Mouse (Mus musculus) C2C12 (cell line): ENCODE results near the gene Syce3. TPM values are rescaled to one million over a fixed set of nuclear protein-coding genes. Genes with fewer than 3 reads are reported as not detected.
A peak's percentile ranks its signal among the peaks of the same experiment; 100 is the strongest.

Experiments used
- H3K27me3 ChIP-seq: one replicate; pipeline ENCODE4 v1.6.1; 2011; ENCODE audit not compliant: control insufficient read depth, insufficient read depth, insufficient read length
- H3K36me3 ChIP-seq: one replicate; pipeline ENCODE4 v1.6.1; 2011; ENCODE audit not compliant: control insufficient read depth, insufficient read depth
- H3K4me3 ChIP-seq: one replicate; pipeline ENCODE4 v1.5.1; 2011; ENCODE audit warnings: mild to moderate bottlenecking, control low read depth; ENCODE audit not compliant: poor library complexity, insufficient read depth, severe bottlenecking
- H3K79me2 ChIP-seq: one replicate; pipeline ENCODE4 v1.6.1; 2011; ENCODE audit not compliant: control insufficient read depth, insufficient read depth
- H3K79me3 ChIP-seq: one replicate; pipeline ENCODE4 v1.6.1; 2011; ENCODE audit warnings: low read depth, control low read depth
- H3ac ChIP-seq: one replicate; pipeline ENCODE3; 2011; ENCODE audit warnings: low read depth; ENCODE audit not compliant: control insufficient read depth, insufficient read length
- CEBPB ChIP-seq: IDR thresholded peaks from one replicate; pipeline ENCODE4 v1.6.1; 2011; ENCODE audit warnings: low read depth, mild to moderate bottlenecking, control low read depth, moderate library complexity
- CTCF ChIP-seq: IDR thresholded peaks from one replicate; pipeline ENCODE4 v1.5.1; 2011; ENCODE audit not compliant: control insufficient read depth, insufficient read depth, insufficient read length
- FOSL1 ChIP-seq: IDR thresholded peaks from one replicate; pipeline ENCODE4 v1.8.0; 2011; ENCODE audit warnings: mild to moderate bottlenecking, low read length; ENCODE audit not compliant: poor library complexity, insufficient read depth, severe bottlenecking
- MAX ChIP-seq: IDR thresholded peaks from one replicate; pipeline ENCODE4 v1.6.1; 2011; ENCODE audit warnings: mild to moderate bottlenecking, control low read depth
- MYOD1 ChIP-seq: IDR thresholded peaks from one replicate; pipeline ENCODE4 v1.6.1; 2011; ENCODE audit warnings: low read depth; ENCODE audit not compliant: control insufficient read depth, insufficient read length
- MYOG ChIP-seq: IDR thresholded peaks from one replicate; pipeline ENCODE4 v1.6.1; 2011; ENCODE audit not compliant: control insufficient read depth, insufficient read length; ENCODE audit errors: extremely low read depth
- USF1 ChIP-seq: IDR thresholded peaks from one replicate; pipeline ENCODE4 v1.6.1; 2011; ENCODE audit warnings: low read depth, mild to moderate bottlenecking, control low read depth, moderate library complexity
- polyA plus RNA-seq: library from polyadenylated mRNA; unstranded; fragments of >200 nt; fragmentation: generic; extraction: Trizol; gene quantifications from one replicate; pipeline ENCODE4 v1.2.1, GENCODE M21; 2012; ENCODE audit warnings: missing spikeins

The Syce3 gene
- polyA plus RNA-seq, 1 experiment: not detected

- Histone ChIP-seq H3K4me3 (no peak overlapping the region), H3K79me3 (no peaks in the 10 kb centered on the region)
These were observed 42.9 kb upstream of the Syce3 start for GRCm38 (mm10) chr15:89452906-89453864.

GRCm38 (mm10) chr15:89442486-89443070, 32.3 kb upstream of the Syce3 start:
- Histone ChIP-seq H3K79me3 (no peaks in the 10 kb centered on the region), H3K4me3 (no peak overlapping the region), H3ac (no peak overlapping the region), H3K79me2 (no peaks in the 10 kb centered on the region), H3K36me3 (no peaks in the 10 kb centered on the region), H3K27me3 (peaks cover 4% of the 10 kb centered on the region)
- TF ChIP-seq FOSL1 (no peak), CTCF (no peak), MYOD1 (no peak), MYOG (no peak), USF1 (no peak), MAX (no peak), CEBPB (no peak)

More at GRCm38 (mm10) chr15:89452906-89453864, 42.9 kb upstream of the Syce3 start:
- Histone ChIP-seq H3ac (no peak overlapping the region), H3K79me2 (no peaks in the 10 kb centered on the region), H3K36me3 (no peaks in the 10 kb centered on the region), H3K27me3 (peaks cover 72% of the 10 kb centered on the region)
- TF ChIP-seq MAX: peak; percentile 58
- no peak for TF ChIP-seq USF1

- no peaks in the 10 kb centered on the region for H3K79me2 ChIP-seq
- TF ChIP-seq MAX (no peak), CTCF (no peak), MYOD1 (peak; percentile 48), CEBPB (peak; percentile 11), FOSL1 (peak; percentile 50), USF1 (no peak), MYOG (no peak)
These were observed 25.6 kb upstream of the Syce3 start for GRCm38 (mm10) chr15:89435878-89436277.

GRCm38 (mm10) chr15:89434136-89434535, 23.8 kb upstream of the Syce3 start:
- Histone ChIP-seq H3K79me2 (peaks cover 3% of the 10 kb centered on the region), H3K27me3 (no peaks in the 10 kb centered on the region), H3ac (no peak overlapping the region), H3K36me3 (no peaks in the 10 kb centered on the region), H3K4me3 (no peak overlapping the region), H3K79me3 (no peaks in the 10 kb centered on the region)
- no peak for TF ChIP-seq USF1

More at GRCm38 (mm10) chr15:89435878-89436277, 25.6 kb upstream of the Syce3 start:
- Histone ChIP-seq H3K36me3 (no peaks in the 10 kb centered on the region), H3ac (no peak overlapping the region), H3K79me3 (no peaks in the 10 kb centered on the region), H3K27me3 (no peaks in the 10 kb centered on the region), H3K4me3 (no peak overlapping the region)

- Histone ChIP-seq H3K36me3 (no peaks in the 10 kb centered on the region), H3K27me3 (no peaks in the 10 kb centered on the region), H3ac (no peak overlapping the region), H3K79me3 (peaks cover 9% of the 10 kb centered on the region), H3K79me2 (peaks cover 15% of the 10 kb centered on the region), H3K4me3 (no peak overlapping the region)
- TF ChIP-seq FOSL1: no peak
- no peak for TF ChIP-seq MYOG
- TF ChIP-seq MAX: no peak
- TF ChIP-seq MYOD1: no peak
- TF ChIP-seq CTCF: no peak
- no peak for TF ChIP-seq USF1
- TF ChIP-seq CEBPB: no peak
These were observed 22.6 kb upstream of the Syce3 start for GRCm38 (mm10) chr15:89432946-89433345.

- no peak for TF ChIP-seq FOSL1
- TF ChIP-seq MYOD1: no peak
- TF ChIP-seq MAX: no peak
- no peak for TF ChIP-seq USF1
- no peak for TF ChIP-seq CEBPB
- no peaks in the 10 kb centered on the region for H3K27me3 ChIP-seq
- peaks cover 1% of the 10 kb centered on the region for H3K36me3 ChIP-seq
- H3K4me3 ChIP-seq: no peak overlapping the region
- no peak overlapping the region for H3ac ChIP-seq
- peaks cover 9% of the 10 kb centered on the region for H3K79me3 ChIP-seq
- H3K79me2 ChIP-seq: peaks cover 17% of the 10 kb centered on the region
These were observed 21.5 kb upstream of the Syce3 start for GRCm38 (mm10) chr15:89431806-89432205.
